Mouse (Mus musculus) embryonic fibroblast, embryonic 13.5 days (primary cell): ENCODE measurements at regions not wholly inside any gene's neighbourhood (a gene's known extent, or its start where the extent isn't known, plus 50 kb on each side); places are given as distances from the start of the nearest gene placed in this dataset.

Source experiments
- CTCF ChIP-seq: IDR thresholded peaks from 2 replicates; pipeline ENCODE4 v1.5.1; 2011; ENCODE audit warnings: mild to moderate bottlenecking, control low read depth, low read length, moderate library complexity, borderline replicate concordance; ENCODE audit not compliant: insufficient read depth
- POLR2A ChIP-seq: IDR thresholded peaks from 2 replicates; pipeline ENCODE4 v1.6.1; 2011; ENCODE audit warnings: low read depth, mild to moderate bottlenecking, control low read depth, low read length, moderate library complexity

- no peak for TF ChIP-seq CTCF
- no peak for TF ChIP-seq POLR2A
These were observed 225.6 kb upstream of the Ccdc122 start for GRCm38 (mm10) chr14:76810697-76811589.
